Mouse (Mus musculus): ENCODE results near the gene Ormdl2.

- TF ChIP-seq CTCF (IDR thresholded peaks at IDR 0.05; ENCODE audit: low read depth) (no peak), EP300 (optimal IDR thresholded peaks at IDR 0.05) (no peak)
Measured at GRCm38 (mm10) chr10:128820217-128820616, 1.2 kb downstream of the Ormdl2 start.

Data from stomach, postnatal 0 days (tissue).